20 mouse cellular contexts compared by ENCODE assay signal in the genomic region with DNA sequence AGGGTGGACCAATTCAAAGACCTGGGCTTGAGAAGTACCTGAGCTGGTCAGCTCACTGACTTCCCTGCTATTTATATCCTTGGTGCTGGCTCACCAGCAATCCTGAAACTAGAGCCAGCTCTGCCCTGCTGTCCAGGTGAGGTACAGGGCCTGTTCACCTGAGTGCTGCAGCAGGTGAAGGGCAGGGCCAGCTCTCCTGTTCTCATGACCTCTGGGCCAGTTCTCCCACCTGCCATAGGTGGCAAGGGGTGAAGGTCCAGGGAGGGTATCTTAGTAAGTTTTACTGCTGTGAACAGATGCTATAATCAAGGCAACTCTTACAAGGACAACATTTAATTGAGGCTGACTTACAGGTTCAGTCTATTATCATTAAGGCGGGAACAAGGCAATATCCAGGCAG. TPM values are rescaled to one million over a fixed set of nuclear protein-coding genes. Genes with fewer than 3 reads are reported as not detected.
A peak's percentile ranks its signal among the peaks of the same experiment; 100 is the strongest.
DNase-seq lines count a peak whose midpoint lies in the region; ATAC-seq and TF ChIP-seq lines count a peak whose summit lies in the region.
"Had no signal": no experiment of that assay in that cellular context is flagged by ENCODE, and none has a peak within 500 bp of the region (broad histone marks: within the 10 kb centered on the region; RNA-seq: fewer than 3 reads in every experiment).

No protein-coding gene starts in this region.

- H3K4me3 ChIP-seq in bone marrow, adult 2 months (replicated peaks; ENCODE audit: control insufficient read depth, low read depth, low read length), result peak overlapping the region; percentile 22
- H3K4me3 ChIP-seq in intestine, postnatal 0 days (ENCODE audit: low read depth, low read length), result no peak overlapping the region
- H3K4me3 ChIP-seq in small intestine, adult 2 months (ENCODE audit: low read depth, low read length), result no peak overlapping the region
- no peak overlapping the region for H3K4me3 ChIP-seq in forebrain, embryonic 10.5 days
- H3K4me3 ChIP-seq: embryonic facial prominence, embryonic 12.5 days; left cerebral cortex, adult 2 months had no signal

- H3K27ac ChIP-seq in bone marrow, adult 2 months (ENCODE audit: control insufficient read depth, insufficient read depth, low read depth, low read length, poor library complexity), result peak overlapping the region; percentile 76
- no peak overlapping the region for H3K27ac ChIP-seq in intestine, postnatal 0 days (ENCODE audit: low read depth, low read length)
- H3K27ac ChIP-seq in small intestine, adult 2 months (ENCODE audit: insufficient read depth, low read depth, low read length), result peak overlapping the region; percentile 11; the same call in 1 of the 2 replicates
- no peak overlapping the region for H3K27ac ChIP-seq in forebrain, embryonic 10.5 days
- H3K27ac ChIP-seq: embryonic facial prominence, embryonic 12.5 days; left cerebral cortex, adult 2 months had no signal

- DNase-seq in forebrain, embryonic 10.5 days (ENCODE audit: extremely low spot score, low spot score), result no peak
- DNase-seq in adrenal gland, postnatal 25 days, result no peak
- DNase-seq: adrenal gland, postnatal 36 days; B cell, adult 2 months; cerebellum, adult 9-11 months; embryo, embryonic 11 days; kidney, adult 9 months; kidney, postnatal 14 days; lung, embryonic 14.5 days; lung, postnatal 14 days; midbrain, embryonic 14.5 days; thymus, postnatal 25 days had no signal

- no peaks in the 10 kb centered on the region for H3K9me3 ChIP-seq in intestine, postnatal 0 days (ENCODE audit: control insufficient read depth)
- no peaks in the 10 kb centered on the region for H3K9me3 ChIP-seq in forebrain, embryonic 10.5 days
- H3K9me3 ChIP-seq: embryonic facial prominence, embryonic 12.5 days had no signal

- H3K4me2 ChIP-seq in intestine, postnatal 0 days (replicated peaks; ENCODE audit: low read depth), result no peak overlapping the region
- H3K4me2 ChIP-seq: embryonic facial prominence, embryonic 12.5 days; lung, embryonic 14.5 days had no signal

- H3K36me3 ChIP-seq in intestine, postnatal 0 days (ENCODE audit: control insufficient read depth, insufficient read depth), result no peaks in the 10 kb centered on the region
- H3K36me3 ChIP-seq in small intestine, adult 2 months (ENCODE audit: control insufficient read depth, insufficient read depth, low read length), result peaks cover under 1% of the 10 kb centered on the region; the same call in 1 of the 2 replicates
- no peaks in the 10 kb centered on the region for H3K36me3 ChIP-seq in forebrain, embryonic 10.5 days (replicated peaks)
- H3K36me3 ChIP-seq: embryonic facial prominence, embryonic 12.5 days had no signal

- 90% methylated on average over 1 of the region's 1 CpGs for WGBS in bone marrow, adult 2 months
- WGBS in intestine, postnatal 0 days, result 46% methylated on average over 1 of the region's 1 CpGs
- 38% methylated on average over 1 of the region's 1 CpGs for WGBS in small intestine, adult 2 months
- WGBS in forebrain, embryonic 10.5 days, result 90% methylated on average over 1 of the region's 1 CpGs

- peaks cover 4% of the 10 kb centered on the region for H3K4me1 ChIP-seq in bone marrow, adult 2 months (ENCODE audit: control insufficient read depth, insufficient read depth, low read length)
- 0 out of 2 replicates have a peak, but pooled peaks cover 5% of the 10 kb centered on the region for H3K4me1 ChIP-seq in intestine, postnatal 0 days (replicated peaks; ENCODE audit: control insufficient read depth, insufficient read depth, low read length)
- H3K4me1 ChIP-seq in small intestine, adult 2 months (ENCODE audit: control insufficient read depth, insufficient read depth, insufficient read length, low read length), result peaks cover 18% of the 10 kb centered on the region
- no peaks in the 10 kb centered on the region for H3K4me1 ChIP-seq in forebrain, embryonic 10.5 days

- H3K27me3 ChIP-seq in intestine, postnatal 0 days (replicated peaks; ENCODE audit: control insufficient read depth, insufficient read depth, low read length), result no peaks in the 10 kb centered on the region
- H3K27me3 ChIP-seq in small intestine, adult 2 months (ENCODE audit: control insufficient read depth, insufficient read depth, low read length), result no peaks in the 10 kb centered on the region
- H3K27me3 ChIP-seq in forebrain, embryonic 10.5 days (ENCODE audit: poor library complexity, severe bottlenecking), result no peaks in the 10 kb centered on the region
- H3K27me3 ChIP-seq: embryonic facial prominence, embryonic 12.5 days had no signal

- ATAC-seq in erythroblast, adult 5-6 weeks (replicated peaks; ENCODE audit: low FRiP score, poor library complexity, severe bottlenecking), result peak; percentile 32
- ATAC-seq in intestine, postnatal 0 days, result peak; percentile 80
- no peak for ATAC-seq in cerebellum, adult (ENCODE audit: insufficient number of reproducible peaks, low FRiP score, low TSS enrichment)
- ATAC-seq: forebrain, embryonic 14.5 days had no signal

- TF ChIP-seq POLR2A in bone marrow, adult 2 months (IDR thresholded peaks at IDR 0.05; ENCODE audit: borderline replicate concordance, control insufficient read depth, low read depth, low read length), result no peak
- no peak for TF ChIP-seq POLR2A in small intestine, adult 2 months (IDR thresholded peaks at IDR 0.05; ENCODE audit: low read depth, low read length)

- no peak overlapping the region for H3K9ac ChIP-seq in intestine, postnatal 0 days (ENCODE audit: low read depth, low read length)
- H3K9ac ChIP-seq: embryonic facial prominence, embryonic 12.5 days; lung, embryonic 14.5 days had no signal

- no peak for TF ChIP-seq CTCF in bone marrow, adult 2 months (IDR thresholded peaks at IDR 0.05; ENCODE audit: control insufficient read depth, insufficient read depth, low read length)
- no peak for TF ChIP-seq CTCF in intestine, postnatal 0 days (IDR thresholded peaks at IDR 0.05; ENCODE audit: low read depth)
- TF ChIP-seq CTCF in small intestine, adult 2 months (IDR thresholded peaks at IDR 0.05; ENCODE audit: extremely low read depth, insufficient read length, insufficient replicate concordance, low read depth, low read length), result no peak

RNA-seq across cellular contexts. Expression of a gene that starts 32.0 kb away (rescaled TPM):
- polyA plus RNA-seq in bone marrow, adult 2 months (2011; ENCODE audit: insufficient read depth, insufficient read length, low replicate concordance, missing spikeins), result 61.5 and 67.5 TPM in 2 replicates
- total RNA-seq in erythroblast, adult 5-6 weeks (2015; ENCODE audit: low replicate concordance), result 546 and 733 TPM in 2 replicates
- 1,003 and 1,028 TPM in 2 replicates for total RNA-seq in erythroblast, adult 5-6 weeks (2017; ENCODE audit: low replicate concordance)
- 29.4 and 31.5 TPM in 2 replicates for polyA plus RNA-seq in intestine, postnatal 0 days (2015; fragmentation: Nextera tagmentation; extraction: Ambion mirVana)
- 39.1 and 65.1 TPM in 2 replicates for polyA plus RNA-seq in small intestine, adult 2 months (2012; rRNA removed)
- 25.3 TPM in 2 replicates for polyA plus RNA-seq in forebrain, embryonic 10.5 days (2016; fragmentation: Nextera tagmentation; extraction: Ambion mirVana)
- total RNA-seq in adrenal gland, postnatal 25 days (2021), result 65.2 and 78.1 TPM in 2 replicates

Comparison
In these comparisons a context has a peak if more than half of its experiments do, and no peak if none do; other contexts are left out.
1. H3K27ac ChIP-seq: peak in bone marrow, adult 2 months (single experiment) and small intestine, adult 2 months (single experiment); none in intestine, postnatal 0 days (single experiment) and forebrain, embryonic 10.5 days (single experiment).